Mouse (Mus musculus) CD4-positive, CD25-positive, alpha-beta regulatory T cell, adult 4 months (primary cell): Measurements from ENCODE around the gene H2-Eb2. TPM values are rescaled to one million over a fixed set of nuclear protein-coding genes. Genes with fewer than 3 reads are reported as not detected.
"Not testable (repeated sequence)": the region's sequence is repeated elsewhere in the genome, so short reads cannot be mapped to it uniquely, and the experiment has no call there.

Source experiments
- ATAC-seq: one replicate; pipeline ENCODE4 v1.8.0; 2017
- polyA plus RNA-seq, 2 experiments: library from polyadenylated mRNA; unstranded; fragments of 100-300 nt; shearing (Covaris generic); gene quantifications; one replicate each; pipeline ENCODE4 v1.2.1; 2017

The H2-Eb2 gene
- polyA plus RNA-seq, 2 experiments from 2014 or later = 0.18 TPM; not detected in 1

- ATAC-seq = no peak
These were observed 19.1 kb upstream of the H2-Eb2 start for GRCm38 (mm10) chr17:34306407-34306806.

GRCm38 (mm10) chr17:34307216-34307615, 18.2 kb upstream of the H2-Eb2 start:
- ATAC-seq = no peak

- ATAC-seq = no peak
These were observed 17.3 kb upstream of the H2-Eb2 start for GRCm38 (mm10) chr17:34308161-34308560.

- ATAC-seq = no peak
These were observed 16.2 kb upstream of the H2-Eb2 start for GRCm38 (mm10) chr17:34309225-34309624.

- ATAC-seq = peak; percentile 36
These were observed 15.6 kb upstream of the H2-Eb2 start for GRCm38 (mm10) chr17:34309683-34310385.

- ATAC-seq = not testable (repeated sequence)
These were observed 14.9 kb upstream of the H2-Eb2 start for GRCm38 (mm10) chr17:34310526-34310925.

GRCm38 (mm10) chr17:34312185-34312584, 13.3 kb upstream of the H2-Eb2 start:
- ATAC-seq = no peak

- peak; percentile 72 for ATAC-seq
These were observed 12.1 kb upstream of the H2-Eb2 start for GRCm38 (mm10) chr17:34313393-34313792.

- ATAC-seq = no peak
These were observed 11.2 kb upstream of the H2-Eb2 start for GRCm38 (mm10) chr17:34314286-34314685.

- no peak for ATAC-seq
These were observed 10.0 kb upstream of the H2-Eb2 start for GRCm38 (mm10) chr17:34315512-34315911.

GRCm38 (mm10) chr17:34316697-34317096, 8.8 kb upstream of the H2-Eb2 start:
- ATAC-seq = no peak

GRCm38 (mm10) chr17:34317275-34317674, 8.2 kb upstream of the H2-Eb2 start:
- ATAC-seq = no peak

GRCm38 (mm10) chr17:34326373-34326772, 908 bp downstream of the H2-Eb2 start:
- no peak for ATAC-seq

GRCm38 (mm10) chr17:34329807-34330206, 4.3 kb downstream of the H2-Eb2 start:
- ATAC-seq = peak; percentile 94

- ATAC-seq = no peak
These were observed 5.7 kb downstream of the H2-Eb2 start for GRCm38 (mm10) chr17:34331200-34331599.

- ATAC-seq = no peak
These were observed 15.3 kb downstream of the H2-Eb2 start for GRCm38 (mm10) chr17:34340619-34341402.

- ATAC-seq = no peak
These were observed 19.4 kb downstream of the H2-Eb2 start for GRCm38 (mm10) chr17:34344882-34345281.

GRCm38 (mm10) chr17:34345486-34345885, 20.0 kb downstream of the H2-Eb2 start:
- ATAC-seq = no peak

GRCm38 (mm10) chr17:34346041-34346440, 20.6 kb downstream of the H2-Eb2 start:
- ATAC-seq = no peak

- ATAC-seq = peak; percentile 96
These were observed 22.3 kb downstream of the H2-Eb2 start for GRCm38 (mm10) chr17:34347606-34348308.

GRCm38 (mm10) chr17:34349429-34349828, 24.0 kb downstream of the H2-Eb2 start:
- peak; percentile 63 for ATAC-seq

- ATAC-seq = no peak
These were observed 29.1 kb downstream of the H2-Eb2 start, which contains the start of gene Btnl2 for GRCm38 (mm10) chr17:34354539-34354938. Btnl2 (plus strand) TSS chr17:34354822.

GRCm38 (mm10) chr17:34354940-34355339, 29.5 kb downstream of the H2-Eb2 start:
- ATAC-seq = peak; percentile 91
